Mouse (Mus musculus) erythroblast, embryonic 14.5 days (primary cell): Measurements from ENCODE around the gene Ncaph2. TPM values are rescaled to one million over a fixed set of nuclear protein-coding genes. Genes with fewer than 3 reads are reported as not detected.

ENCODE experiments used
- H3K27me3 ChIP-seq: 2 replicates; pipeline ENCODE4 v1.6.1; 2012; ENCODE audit warnings: inconsistent platforms; ENCODE audit not compliant: control insufficient read depth
- H3K36me3 ChIP-seq: 2 replicates; pipeline ENCODE4 v1.6.1; 2012; ENCODE audit warnings: mild to moderate bottlenecking, inconsistent platforms; ENCODE audit not compliant: control insufficient read depth
- H3K4me1 ChIP-seq: 2 replicates; pipeline ENCODE4 v1.6.1; 2012; ENCODE audit warnings: inconsistent platforms; ENCODE audit not compliant: control insufficient read depth
- H3K4me3 ChIP-seq: replicated peaks from 2 replicates; pipeline ENCODE3; 2012; ENCODE audit warnings: moderate library complexity, mild to moderate bottlenecking, inconsistent platforms
- H3K9me3 ChIP-seq: 2 replicates; pipeline ENCODE4 v1.6.1; 2012; ENCODE audit warnings: low read length, inconsistent platforms, mixed read lengths; ENCODE audit not compliant: control insufficient read depth
- GATA1 ChIP-seq: IDR thresholded peaks from 2 replicates; pipeline ENCODE4 v1.6.1; 2012; ENCODE audit warnings: low read length, inconsistent platforms, mixed read lengths
- TAL1 ChIP-seq: IDR thresholded peaks from 3 replicates; pipeline ENCODE4 v1.6.1; 2012; ENCODE audit warnings: low read length, inconsistent platforms, mixed read lengths
- polyA plus RNA-seq: library from polyadenylated mRNA; stranded (reverse); fragments of >175 nt; gene quantifications from 2 replicates; pipeline ENCODE4 v1.2.3, GENCODE M21; 2012

Ncaph2 gene
- polyA plus RNA-seq, 1 experiment, result 17.1 TPM

- TF ChIP-seq TAL1, result no peak
- no peak for TF ChIP-seq GATA1
- Histone ChIP-seq H3K27me3 (no peaks in the 10 kb centered on the region), H3K36me3 (peaks cover 64% of the 10 kb centered on the region), H3K4me1 (peaks cover 11% of the 10 kb centered on the region), H3K4me3 (no peak overlapping the region), H3K9me3 (no peaks in the 10 kb centered on the region)
These were observed 66.4 kb downstream of the Ncaph2 start for GRCm38 (mm10) chr15:89421938-89422337.

Other genes with a start within 250 kb of the Ncaph2 start
- gene Tubgcp6, start 232.6 kb upstream of the Ncaph2 start, polyA plus RNA-seq, result 4.4 and 4.8 TPM in 2 replicates
- 0.33 and 0.64 TPM in 2 replicates for gene Hdac10, start 227.0 kb upstream of the Ncaph2 start, polyA plus RNA-seq
- gene Mapk12, start 215.0 kb upstream of the Ncaph2 start, polyA plus RNA-seq, result 0.02 and 0.03 TPM in 2 replicates
- 0.02 TPM in 1 of 2 replicates, not detected in the other for gene Mapk11, start 206.1 kb upstream of the Ncaph2 start, polyA plus RNA-seq
- gene Plxnb2, start 174.9 kb upstream of the Ncaph2 start, polyA plus RNA-seq, result 0.86 and 1.1 TPM in 2 replicates
- 0.62 and 0.88 TPM in 2 replicates for gene Dennd6b, start 159.2 kb upstream of the Ncaph2 start, polyA plus RNA-seq
- 9.5 and 14.5 TPM in 2 replicates for gene Ppp6r2, start 144.2 kb upstream of the Ncaph2 start, polyA plus RNA-seq
- gene Sbf1, start 40.4 kb upstream of the Ncaph2 start, polyA plus RNA-seq, result 28.7 and 42.5 TPM in 2 replicates
- 0.27 and 0.53 TPM in 2 replicates for gene Adm2, start 33.0 kb upstream of the Ncaph2 start, polyA plus RNA-seq
- not detected in 2 replicates for gene Miox, start 21.3 kb upstream of the Ncaph2 start, polyA plus RNA-seq
- gene Lmf2, start 60 bp upstream of the Ncaph2 start, polyA plus RNA-seq, result 29.8 and 31.5 TPM in 2 replicates
- 0.47 and 0.81 TPM in 2 replicates for gene Sco2, start 18.1 kb downstream of the Ncaph2 start, polyA plus RNA-seq
- gene Tymp, start 21.3 kb downstream of the Ncaph2 start, polyA plus RNA-seq, result 0.16 and 0.17 TPM in 2 replicates
- gene Odf3b, start 23.6 kb downstream of the Ncaph2 start, polyA plus RNA-seq, result 0.44 and 0.65 TPM in 2 replicates
- gene Klhdc7b, start 29.2 kb downstream of the Ncaph2 start, polyA plus RNA-seq, result not detected in 2 replicates
- not detected in 2 replicates for gene Syce3, start 54.8 kb downstream of the Ncaph2 start, polyA plus RNA-seq
- 0.08 TPM in 1 of 2 replicates, not detected in the other for gene Cpt1b, start 70.1 kb downstream of the Ncaph2 start, polyA plus RNA-seq
- 0.03 and 0.05 TPM in 2 replicates for gene C730034F03Rik, start 73.9 kb downstream of the Ncaph2 start, polyA plus RNA-seq
- 0.08 and 0.15 TPM in 2 replicates for gene Gm44502, start 74.0 kb downstream of the Ncaph2 start, polyA plus RNA-seq
- 19.2 and 20.4 TPM in 2 replicates for gene Chkb, start 74.2 kb downstream of the Ncaph2 start, polyA plus RNA-seq
- gene Mapk8ip2, start 98.2 kb downstream of the Ncaph2 start, polyA plus RNA-seq, result not detected in 2 replicates
- 0.30 and 0.59 TPM in 2 replicates for gene Arsa, start 121.7 kb downstream of the Ncaph2 start, polyA plus RNA-seq
- gene Shank3, start 143.9 kb downstream of the Ncaph2 start, polyA plus RNA-seq, result 0.08 and 0.16 TPM in 2 replicates
- not detected in 2 replicates for gene Acr, start 212.6 kb downstream of the Ncaph2 start, polyA plus RNA-seq
- gene Rabl2, start 236.2 kb downstream of the Ncaph2 start, polyA plus RNA-seq, result 0.17 and 0.28 TPM in 2 replicates